Mouse (Mus musculus) frontal cortex, postnatal 14 days (tissue): Measurements from ENCODE around the gene Dusp6.
A peak's percentile ranks its signal among the peaks of the same experiment; 100 is the strongest.

Source experiments
- DNase-seq, 2 experiments: peaks; one replicate each; pipeline ENCODE4 v3.0.0; 2022; ENCODE audit warnings: low spot score in 2 of 2

Gene Dusp6

DNA sequence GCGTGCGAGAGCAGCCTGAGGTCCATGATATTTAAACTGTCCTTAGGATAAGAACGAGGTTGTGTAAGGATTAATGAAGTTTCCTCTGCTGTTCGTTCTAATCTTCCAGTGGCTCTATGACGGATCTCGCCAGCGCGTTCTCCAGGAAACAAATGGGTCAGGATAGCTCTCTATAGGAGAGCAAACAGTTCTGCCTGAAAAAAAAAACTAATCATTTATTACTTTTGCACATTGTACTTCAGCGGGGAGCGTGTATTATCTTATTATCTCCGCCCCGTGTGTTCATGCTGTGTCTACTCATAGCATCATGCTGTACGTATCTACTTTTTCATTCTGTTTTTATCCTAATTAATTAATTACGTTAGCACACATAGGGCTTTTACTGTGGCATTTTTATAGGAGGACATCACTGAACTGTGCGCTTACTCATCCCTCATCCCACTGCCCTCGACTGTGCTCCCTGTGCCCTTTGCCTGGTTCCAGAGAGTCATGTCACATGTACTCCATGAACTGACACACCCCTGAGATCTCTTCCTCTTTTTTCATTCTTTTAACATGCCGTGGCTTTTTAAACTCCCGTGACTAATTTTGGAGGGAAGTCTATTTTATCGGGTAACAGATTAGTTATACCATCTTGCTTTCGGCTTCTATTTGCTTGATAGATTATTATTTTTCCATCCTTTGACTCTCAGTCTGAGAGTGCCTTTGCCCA lies 16.1 kb upstream of the Dusp6 start:
- no peak for DNase-seq

DNA sequence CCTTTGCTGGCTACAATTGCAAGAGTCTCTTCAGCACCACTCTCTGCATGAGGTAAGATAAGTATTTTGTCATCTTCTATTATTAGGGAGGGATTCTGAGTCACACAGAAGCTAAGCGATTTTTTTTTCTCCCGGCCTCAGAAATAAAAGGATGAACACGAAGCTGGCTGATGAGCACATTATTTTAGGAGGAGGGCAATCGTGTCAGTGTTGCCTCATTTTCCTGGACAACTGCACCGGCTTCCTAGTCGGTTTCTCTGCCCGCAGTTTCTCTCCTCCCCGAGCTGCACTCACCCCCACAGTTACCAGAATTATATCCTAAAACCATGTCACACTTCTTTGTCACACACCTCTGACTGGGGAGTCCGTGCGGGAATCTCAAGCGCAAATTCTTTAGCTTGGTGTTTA lies 12.2 kb upstream of the Dusp6 start:
- no peak for DNase-seq

DNA sequence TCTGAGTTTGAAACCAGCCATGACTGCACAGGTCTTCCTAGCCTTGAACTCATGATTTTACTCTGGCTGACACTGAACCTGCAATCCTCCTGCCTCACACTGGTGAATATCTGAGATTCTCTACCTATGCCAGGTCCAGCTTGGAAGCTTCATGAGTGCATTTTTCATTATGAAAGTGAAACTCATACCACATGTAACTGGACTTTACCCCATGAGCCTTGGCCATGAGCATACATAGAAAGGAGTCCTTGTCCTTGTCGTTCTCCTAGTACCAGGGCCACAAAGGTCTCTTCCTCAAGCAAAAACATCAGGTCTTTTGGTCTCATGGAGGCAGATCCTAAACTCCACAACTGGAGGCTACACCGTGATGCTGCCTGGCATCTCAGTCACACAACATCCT lies 9.6 kb upstream of the Dusp6 start:
- no peak for DNase-seq

DNA sequence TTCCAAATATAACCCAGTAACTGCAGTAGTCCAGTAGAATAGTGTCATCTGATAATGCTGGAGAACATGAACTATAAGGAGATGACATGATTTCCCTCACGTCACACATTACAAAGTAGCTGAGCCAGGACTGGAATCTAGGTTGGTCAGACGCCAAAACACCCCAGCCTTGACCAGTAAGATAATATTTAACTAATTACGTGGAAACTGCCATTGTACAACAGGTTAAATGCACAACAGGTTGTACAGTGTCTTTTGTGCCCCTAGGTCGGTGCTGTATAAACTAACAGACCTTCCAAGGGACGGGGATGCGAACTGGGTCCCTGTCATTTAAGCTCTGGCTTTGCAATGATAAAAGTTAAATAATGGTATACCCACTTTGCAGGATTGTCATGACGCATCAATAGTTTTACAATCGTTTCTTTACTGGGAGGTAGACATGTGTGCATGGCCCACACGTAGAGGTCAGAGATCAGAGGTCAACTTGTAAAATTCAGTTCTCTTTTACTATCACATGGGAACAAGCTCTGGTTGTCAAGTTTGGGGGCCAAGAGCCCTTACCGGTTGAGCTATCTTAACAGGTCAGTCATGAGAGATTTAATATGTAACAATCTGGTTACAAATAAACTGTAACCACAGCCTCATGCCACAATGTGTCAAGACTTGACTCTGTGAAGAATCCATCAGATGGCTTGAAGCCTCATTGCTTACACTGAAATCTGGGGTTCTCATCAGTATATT lies 7.0 kb upstream of the Dusp6 start:
- no peak for DNase-seq

DNA sequence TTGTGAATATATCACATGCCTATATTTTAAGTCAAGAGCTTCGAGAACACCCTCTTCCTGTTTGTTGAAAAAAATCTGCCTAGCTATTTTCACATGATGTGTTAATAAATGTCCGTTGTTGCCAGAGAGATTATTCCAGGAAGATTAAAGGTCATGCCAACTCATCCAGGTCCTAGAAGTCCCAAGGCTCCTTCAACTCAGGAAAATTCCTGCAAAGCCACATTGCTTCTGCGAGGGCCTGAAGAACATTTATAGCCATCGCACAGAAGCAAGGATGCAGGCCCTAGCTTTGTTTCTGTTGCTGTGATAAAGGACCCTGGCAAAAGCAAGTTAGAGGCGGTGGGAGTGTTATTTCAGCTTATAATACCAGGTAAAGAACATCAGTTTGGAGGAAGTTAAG lies 5.5 kb upstream of the Dusp6 start:
- no peak for DNase-seq

DNA sequence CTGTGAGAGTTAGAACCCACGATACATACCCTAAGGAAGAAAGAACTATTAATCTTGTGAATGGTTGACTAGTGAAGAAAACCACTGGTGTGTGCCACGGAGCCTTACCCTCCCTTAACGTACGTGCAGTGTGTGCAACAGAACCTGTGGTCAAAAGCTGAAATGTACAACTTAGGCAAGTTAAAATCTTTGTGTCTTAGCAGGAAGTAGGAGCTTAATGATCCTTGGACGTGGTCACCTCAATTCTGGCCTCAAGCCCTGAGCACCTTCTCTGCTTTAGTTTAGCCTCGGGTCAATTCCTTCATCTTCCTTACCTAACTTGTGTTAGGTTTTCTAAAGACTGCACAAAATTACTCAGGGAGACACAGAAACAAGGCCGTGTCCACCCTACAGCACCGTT lies 3.2 kb upstream of the Dusp6 start:
- DNase-seq: no peak

DNA sequence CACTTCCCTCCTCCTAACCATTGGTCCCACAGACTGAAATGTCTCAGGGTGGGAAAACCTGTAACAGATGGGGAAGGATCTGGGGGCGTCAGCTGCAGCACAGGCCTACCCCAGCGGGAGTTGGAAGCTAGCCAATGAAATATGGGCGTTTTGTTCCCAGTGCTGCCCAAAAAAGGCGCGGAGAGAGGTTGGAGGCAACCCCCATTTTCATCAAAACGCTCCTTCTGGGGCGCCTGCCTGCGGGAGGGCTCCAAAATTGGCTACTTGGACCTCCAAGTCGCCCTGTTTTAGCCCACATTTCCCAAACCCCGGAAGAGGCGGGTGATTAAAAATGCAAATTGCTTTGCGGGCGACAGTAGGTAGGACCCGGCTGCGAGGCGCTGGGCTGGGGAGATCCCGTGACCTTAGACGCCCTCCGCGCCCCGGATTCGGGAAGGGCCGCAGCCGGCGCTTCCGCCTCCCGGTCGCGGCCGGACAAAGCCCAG lies 1.8 kb upstream of the Dusp6 start:
- DNase-seq: peak; percentile 71 to 73

DNA sequence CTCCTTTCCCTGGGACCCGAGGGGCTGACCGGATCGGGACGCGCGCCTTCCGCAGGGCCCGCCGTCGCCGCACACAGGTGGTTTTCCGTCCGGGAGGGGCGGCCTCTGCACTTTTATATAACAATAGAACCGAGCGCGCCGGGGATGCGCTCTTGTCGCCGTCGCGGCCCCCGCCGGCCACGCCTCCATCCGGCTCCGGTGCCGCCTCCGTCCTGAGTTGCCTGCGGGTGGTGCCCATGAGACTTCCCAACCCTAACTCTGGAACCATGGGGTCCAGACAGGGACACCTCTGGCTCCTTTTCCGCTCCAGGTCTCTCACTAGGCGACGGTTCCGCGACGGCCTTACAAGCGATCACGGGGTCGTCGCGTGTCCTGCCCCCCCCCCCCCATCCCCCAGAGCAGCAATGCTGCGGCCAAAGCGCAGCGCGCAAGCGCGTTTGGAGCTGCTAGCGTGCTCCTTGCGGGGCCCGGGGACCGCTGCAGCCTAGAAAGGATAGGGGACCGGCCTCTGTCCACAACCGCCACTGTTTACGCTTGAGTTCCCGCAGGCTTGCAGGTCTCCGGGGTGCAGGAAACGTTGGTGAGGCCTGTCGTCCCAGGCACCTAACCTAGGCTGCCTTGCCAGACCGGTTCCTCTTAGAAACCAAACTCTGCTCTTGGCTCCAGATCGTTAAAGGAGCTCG lies 1.3 kb upstream of the Dusp6 start:
- DNase-seq: peak; percentile 71 to 75

DNA sequence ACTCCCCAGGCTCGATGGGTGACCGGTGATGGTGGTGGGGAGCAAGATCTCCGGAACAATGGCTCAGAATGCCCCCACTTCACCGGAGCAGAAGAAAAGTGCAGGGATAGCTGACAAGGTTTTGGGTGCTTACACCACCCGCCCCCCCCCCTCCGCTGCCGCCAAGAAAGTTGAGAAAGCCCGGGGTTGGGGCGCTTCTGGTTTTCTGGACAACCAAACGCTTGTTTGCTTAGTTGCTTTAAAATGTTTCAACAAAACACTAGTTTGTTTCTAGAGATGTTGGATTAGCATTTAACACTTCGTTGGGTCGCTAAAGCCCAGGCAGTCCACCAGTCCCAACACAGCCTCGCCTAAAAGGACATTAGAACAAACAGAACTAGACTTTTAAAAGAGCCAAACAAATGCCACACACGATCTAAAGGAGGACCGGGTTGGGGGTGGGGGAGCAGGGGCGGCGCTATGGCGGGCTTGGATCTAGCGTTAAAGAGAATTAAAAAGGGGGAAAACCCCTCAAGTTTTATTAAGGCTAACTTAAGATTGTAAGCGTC lies 638 bp upstream of the Dusp6 start:
- DNase-seq: no peak

DNA sequence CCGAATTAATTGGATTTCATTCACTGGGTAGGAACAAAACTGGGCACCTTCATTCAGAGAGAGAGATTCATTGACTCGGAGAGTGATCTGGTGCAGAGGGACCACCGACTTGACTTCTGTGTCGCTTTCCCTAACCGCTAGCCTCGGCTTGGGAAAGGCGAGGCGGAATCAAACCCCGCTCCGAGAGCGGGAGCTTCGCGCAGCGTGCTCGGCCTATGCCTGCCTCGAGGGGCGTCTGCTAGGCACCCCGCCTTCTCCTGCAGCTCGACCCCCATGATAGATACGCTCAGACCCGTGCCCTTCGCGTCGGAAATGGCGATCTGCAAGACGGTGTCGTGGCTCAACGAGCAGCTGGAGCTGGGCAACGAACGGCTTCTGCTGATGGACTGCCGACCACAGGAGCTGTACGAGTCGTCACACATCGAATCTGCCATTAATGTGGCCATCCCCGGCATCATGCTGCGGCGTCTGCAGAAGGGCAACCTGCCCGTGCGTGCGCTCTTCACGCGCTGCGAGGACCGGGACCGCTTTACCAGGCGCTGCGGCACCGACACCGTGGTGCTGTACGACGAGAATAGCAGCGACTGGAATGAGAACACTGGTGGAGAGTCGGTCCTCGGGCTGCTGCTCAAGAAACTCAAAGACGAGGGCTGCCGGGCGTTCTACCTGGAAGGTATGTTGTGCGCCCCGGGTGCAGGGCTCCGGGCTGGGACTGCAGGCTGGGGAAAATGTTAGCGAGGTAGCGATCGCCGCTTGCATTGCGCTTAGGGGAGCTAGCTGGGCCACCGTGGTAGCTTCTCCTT lies 589 bp downstream of the Dusp6 start:
- DNase-seq: no peak

DNA sequence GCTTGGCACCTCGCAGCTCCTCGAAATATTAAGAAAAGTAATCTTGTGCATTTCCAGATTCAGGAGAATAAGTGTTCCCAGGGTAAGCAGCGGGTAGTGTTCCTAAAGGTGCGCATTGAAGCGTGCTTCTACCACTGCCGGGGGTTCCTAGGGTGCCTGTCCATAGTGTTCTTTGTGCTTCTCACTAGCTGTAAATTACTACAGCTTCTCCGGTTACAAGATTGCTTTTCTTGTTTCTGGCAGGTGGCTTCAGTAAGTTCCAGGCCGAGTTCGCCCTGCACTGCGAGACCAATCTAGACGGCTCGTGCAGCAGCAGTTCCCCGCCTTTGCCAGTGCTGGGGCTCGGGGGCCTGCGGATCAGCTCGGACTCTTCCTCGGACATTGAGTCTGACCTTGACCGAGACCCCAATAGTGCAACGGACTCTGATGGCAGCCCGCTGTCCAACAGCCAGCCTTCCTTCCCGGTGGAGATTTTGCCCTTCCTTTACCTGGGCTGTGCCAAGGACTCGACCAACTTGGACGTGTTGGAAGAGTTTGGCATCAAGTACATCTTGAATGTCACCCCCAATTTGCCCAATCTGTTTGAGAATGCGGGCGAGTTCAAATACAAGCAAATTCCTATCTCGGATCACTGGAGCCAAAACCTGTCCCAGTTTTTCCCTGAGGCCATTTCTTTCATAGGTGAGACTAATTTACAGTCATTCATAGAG lies 1.4 kb downstream of the Dusp6 start:
- DNase-seq: no peak

DNA sequence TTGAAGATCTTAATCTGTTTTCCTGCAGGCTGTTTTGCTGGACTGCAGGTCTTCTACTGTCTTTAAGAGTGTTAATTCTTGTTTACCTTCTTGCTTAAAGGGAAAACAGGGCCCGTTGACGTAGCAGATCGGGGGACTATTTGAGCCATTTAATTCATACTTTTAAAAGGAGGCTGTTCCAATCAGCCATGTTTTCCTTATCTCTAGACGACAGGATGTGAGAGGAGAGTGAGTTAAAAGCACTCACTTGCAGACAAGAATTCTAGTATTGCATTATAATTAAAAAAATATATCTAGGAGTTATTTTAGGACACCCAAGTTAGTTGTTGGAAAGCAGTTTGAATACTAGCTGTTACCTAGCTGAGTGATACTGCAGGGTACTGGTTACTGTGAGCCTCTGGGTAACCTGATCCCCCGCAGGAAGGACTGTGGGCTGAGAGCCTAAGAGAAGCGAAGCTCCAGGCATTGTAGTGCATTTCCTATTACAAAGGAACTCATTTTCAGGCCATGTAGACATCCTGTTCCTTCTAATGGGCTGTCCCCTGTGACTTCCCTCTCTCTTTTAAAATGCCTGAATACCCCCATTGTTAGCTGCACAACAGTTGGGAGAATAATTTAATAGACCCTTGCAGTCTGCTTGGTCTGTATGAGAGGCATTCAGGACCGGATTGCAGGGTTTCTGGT lies 2.1 kb downstream of the Dusp6 start:
- no peak for DNase-seq

DNA sequence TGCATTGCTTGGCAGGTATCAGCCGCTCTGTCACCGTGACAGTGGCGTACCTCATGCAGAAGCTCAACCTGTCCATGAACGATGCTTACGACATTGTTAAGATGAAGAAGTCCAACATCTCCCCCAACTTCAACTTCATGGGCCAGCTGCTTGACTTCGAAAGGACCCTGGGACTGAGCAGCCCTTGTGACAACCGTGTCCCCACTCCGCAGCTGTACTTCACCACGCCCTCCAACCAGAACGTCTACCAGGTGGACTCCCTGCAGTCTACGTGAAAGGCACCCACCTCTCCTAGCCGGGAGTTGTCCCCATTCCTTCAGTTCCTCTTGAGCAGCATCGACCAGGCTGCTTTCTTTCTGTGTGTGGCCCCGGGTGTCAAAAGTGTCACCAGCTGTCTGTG lies 3.0 kb downstream of the Dusp6 start:
- no peak for DNase-seq

DNA sequence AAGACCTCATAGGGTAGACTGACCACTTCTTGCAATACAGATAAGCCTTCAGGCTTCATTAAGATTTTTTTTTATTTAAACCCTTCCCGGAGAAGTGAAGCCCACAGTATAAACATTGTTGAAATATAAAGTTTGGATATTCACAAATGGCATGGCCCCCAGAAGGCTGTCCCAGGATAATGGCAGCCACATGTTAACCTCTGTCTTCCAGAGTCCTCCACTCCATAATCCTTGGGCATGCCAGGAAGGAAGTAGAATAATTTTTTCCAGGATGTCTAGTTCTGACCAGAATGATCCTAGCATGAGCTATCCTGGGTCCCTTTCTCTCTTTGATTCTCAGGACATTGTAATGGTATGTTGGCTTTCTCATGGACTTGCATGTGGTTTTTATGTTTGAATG lies 4.6 kb downstream of the Dusp6 start:
- no peak for DNase-seq

DNA sequence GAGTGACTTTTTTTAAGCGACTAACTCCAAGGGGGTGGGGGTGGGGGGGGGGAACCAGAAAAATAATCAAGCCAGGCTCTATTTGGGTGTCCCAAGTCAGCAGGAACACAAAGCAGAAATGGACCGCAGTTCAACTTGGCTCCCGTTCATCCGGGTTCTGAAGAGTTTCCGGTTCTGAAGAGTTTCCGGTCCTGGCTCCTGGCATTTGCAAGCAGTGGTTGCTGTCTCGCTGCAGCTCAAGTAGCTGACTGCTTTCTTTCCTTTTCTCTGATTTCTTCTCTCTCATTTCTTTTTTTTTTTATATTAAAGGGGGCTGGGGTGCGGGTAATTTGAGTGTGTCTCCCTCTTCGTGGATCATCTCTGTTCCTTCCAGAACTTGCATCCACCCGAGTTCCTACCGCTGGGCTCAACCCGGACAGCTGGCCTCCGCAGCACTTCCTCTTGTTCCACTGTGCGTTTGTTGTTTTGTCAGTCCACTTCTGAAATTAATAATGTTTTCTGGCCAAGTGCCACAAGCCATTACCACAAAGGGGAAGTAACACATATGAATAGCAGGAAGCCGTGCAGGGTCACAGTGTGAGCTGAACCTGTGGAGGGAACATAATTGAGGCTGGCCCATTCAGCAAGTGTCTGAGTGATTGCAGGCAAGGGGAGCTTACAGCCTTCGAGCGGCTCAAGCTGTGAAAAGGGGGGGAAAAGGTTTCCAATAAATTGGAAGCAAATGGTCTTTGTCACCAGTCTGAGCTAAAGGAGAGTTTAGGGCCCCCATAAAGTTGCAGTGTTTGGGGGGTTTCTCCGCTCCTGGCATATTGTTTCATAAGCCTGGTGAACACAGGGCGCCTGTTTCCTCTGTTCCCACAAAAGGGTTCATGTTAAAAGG lies 5.6 kb downstream of the Dusp6 start:
- DNase-seq: no peak

DNA sequence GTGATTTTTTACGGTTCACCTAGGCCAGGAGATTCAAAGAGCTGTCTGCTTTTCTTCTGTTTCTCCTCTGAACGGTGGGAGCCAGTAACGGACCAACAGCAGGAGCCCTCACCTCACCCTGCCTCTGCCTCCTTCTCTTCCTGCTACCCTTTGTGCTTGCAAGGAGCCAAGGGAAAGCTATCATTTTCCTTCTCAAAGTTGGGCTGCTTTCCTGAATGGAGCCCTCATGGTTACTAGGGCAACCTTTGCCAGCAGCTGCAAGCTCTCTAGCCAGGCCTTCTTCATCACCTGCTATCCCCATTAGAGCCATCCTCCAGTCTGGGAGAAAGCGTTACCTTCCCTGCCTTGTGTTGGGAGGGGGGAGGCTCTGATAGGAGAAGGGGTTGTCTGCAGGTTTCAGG lies 6.3 kb downstream of the Dusp6 start:
- DNase-seq: no peak

DNA sequence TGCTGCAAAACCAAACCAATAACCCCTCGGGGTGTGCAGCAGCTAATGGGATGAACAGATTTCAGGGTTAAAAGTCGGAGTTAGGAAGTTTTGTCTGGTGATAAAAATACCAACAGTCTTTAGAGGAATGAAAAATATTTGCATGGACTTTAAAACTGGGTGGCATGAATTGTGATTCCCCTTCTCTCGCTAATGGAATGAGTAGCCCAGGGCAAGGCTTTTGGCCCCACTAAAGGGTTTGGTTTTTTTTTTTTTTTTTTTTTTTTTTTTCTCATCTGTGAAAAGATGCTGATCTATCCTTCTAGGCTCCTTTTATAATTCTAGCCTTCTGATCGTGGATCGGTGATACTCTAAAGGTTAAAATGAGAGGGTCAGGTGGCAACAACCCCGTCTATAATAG lies 6.7 kb downstream of the Dusp6 start:
- DNase-seq: no peak

DNA sequence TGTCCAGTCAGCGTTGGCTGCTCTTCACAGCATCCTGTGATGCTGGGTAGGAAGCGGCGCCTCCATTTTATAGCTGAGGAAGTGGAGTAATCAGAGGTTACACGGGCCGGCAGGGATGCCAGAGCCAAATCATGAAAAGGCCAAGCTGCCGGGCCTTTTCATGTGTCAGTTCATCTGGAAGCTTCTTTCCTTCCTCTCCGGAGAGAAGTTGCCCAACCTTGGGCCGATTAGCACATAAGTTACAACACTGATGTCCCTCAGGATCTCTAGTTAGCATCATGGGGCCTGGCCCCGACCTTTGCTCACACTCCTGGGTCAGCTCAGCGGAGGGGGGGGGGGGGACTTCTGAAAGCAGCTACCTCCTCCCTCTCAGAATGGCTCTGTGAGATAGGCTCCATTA lies 7.4 kb downstream of the Dusp6 start:
- DNase-seq: no peak

DNA sequence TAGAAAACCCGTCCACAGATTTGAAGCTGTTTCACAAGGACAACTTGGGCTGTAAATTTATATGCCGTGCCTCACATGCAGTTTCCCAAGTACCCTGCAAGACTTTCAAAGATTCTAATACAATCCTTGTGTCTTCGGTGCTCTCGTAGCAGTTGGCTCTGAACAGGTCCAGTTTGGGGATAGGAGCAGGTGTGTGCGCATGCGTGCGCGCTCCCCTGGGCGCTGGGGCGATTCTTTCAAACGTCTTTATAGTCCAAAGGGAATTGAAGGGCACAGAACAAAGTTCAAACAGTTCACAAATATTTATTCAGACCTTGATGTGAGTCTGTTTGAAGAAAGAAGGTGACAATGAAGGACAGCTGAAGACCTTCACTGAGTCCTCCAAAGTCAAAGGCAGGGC lies 8.0 kb downstream of the Dusp6 start:
- DNase-seq: no peak

DNA sequence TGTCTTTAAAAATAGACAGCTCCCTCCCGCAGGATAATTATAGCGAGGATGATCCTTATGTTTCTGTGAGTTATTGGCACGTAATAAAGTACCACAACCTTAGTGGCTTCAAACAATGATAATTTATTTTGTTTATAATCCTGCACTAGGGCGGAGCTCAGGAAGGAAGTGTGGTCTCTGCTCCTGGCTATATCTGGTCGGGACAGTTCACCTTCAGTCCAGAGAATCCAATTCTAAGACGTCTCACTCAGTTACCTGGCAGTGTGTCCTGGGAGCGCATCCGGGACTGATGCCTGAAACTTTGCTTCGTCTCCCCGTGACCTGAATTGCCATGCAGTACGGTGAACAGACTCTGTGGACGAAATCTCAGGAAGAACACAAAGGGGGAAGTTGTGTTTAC lies 10.0 kb downstream of the Dusp6 start:
- no peak for DNase-seq
